Mouse (Mus musculus) MEL (cell line): ENCODE results near the gene Tmem50a. TPM values are rescaled to one million over a fixed set of nuclear protein-coding genes. Genes with fewer than 3 reads are reported as not detected.
A peak's percentile ranks its signal among the peaks of the same experiment; 100 is the strongest.

Source experiments
- DNase-seq: peaks from one replicate; pipeline ENCODE4 v3.0.0; 2011; ENCODE audit warnings: low read depth, low spot score
- H3K27ac ChIP-seq: 2 replicates; pipeline ENCODE4 v1.5.1; 2012; ENCODE audit warnings: low read depth, mild to moderate bottlenecking, control low read depth, low read length, moderate library complexity; ENCODE audit not compliant: control insufficient read depth
- H3K27me3 ChIP-seq, 2 experiments: fragments of 150-350 bp in 1 of 2; sonication (generic) in 1 of 2; 2 replicates each; pipeline ENCODE4 v1.6.1; 2012; ENCODE audit warnings: low read length in 2 of 2, mild to moderate bottlenecking in 2 of 2, improper control_type of control experiment in 1 of 2, moderate library complexity in 1 of 2; ENCODE audit not compliant: insufficient read depth in 2 of 2, control insufficient read depth in 1 of 2
- H3K36me3 ChIP-seq, 2 experiments: 2 replicates each; pipeline ENCODE4 v1.6.1; 2012 to 2014; ENCODE audit warnings: low read length in 2 of 2, improper control_type of control experiment in 1 of 2, inconsistent platforms in 1 of 2, mild to moderate bottlenecking in 1 of 2; ENCODE audit not compliant: insufficient read depth in 2 of 2, control insufficient read depth in 1 of 2
- H3K4me1 ChIP-seq, 2 experiments: fragments of 150-350 bp in 1 of 2; sonication (generic) in 1 of 2; 2 replicates each; pipeline ENCODE4 v1.6.1; 2012; ENCODE audit warnings: low read length in 2 of 2, improper control_type of control experiment in 1 of 2, mild to moderate bottlenecking in 1 of 2; ENCODE audit not compliant: insufficient read depth in 2 of 2, control insufficient read depth in 1 of 2
- H3K4me3 ChIP-seq, 2 experiments: fragments of 150-350 bp in 1 of 2; sonication (generic) in 1 of 2; 2 replicates each; pipeline ENCODE4 v1.5.1; 2012; ENCODE audit warnings: low read depth in 2 of 2, low read length in 2 of 2, mild to moderate bottlenecking in 2 of 2, moderate library complexity in 2 of 2, control low read depth in 1 of 2, improper control_type of control experiment in 1 of 2; ENCODE audit not compliant: control insufficient read depth in 1 of 2, insufficient read depth in 1 of 2
- H3K79me2 ChIP-seq: 2 replicates; pipeline ENCODE4 v1.6.1; 2012; ENCODE audit warnings: mild to moderate bottlenecking, low read length, moderate library complexity; ENCODE audit not compliant: control insufficient read depth, poor library complexity, insufficient read depth
- H3K9ac ChIP-seq: 2 replicates; pipeline ENCODE4 v1.6.1; 2012; ENCODE audit warnings: low read depth, mild to moderate bottlenecking, control low read depth, low read length, moderate library complexity; ENCODE audit not compliant: control insufficient read depth, poor library complexity, severe bottlenecking
- H3K9me3 ChIP-seq: fragments of 150-350 bp; sonication (generic); replicated peaks from 2 replicates; pipeline ENCODE4 v1.6.1; 2012; ENCODE audit warnings: mild to moderate bottlenecking, low read length, improper control_type of control experiment, moderate library complexity; ENCODE audit not compliant: insufficient read depth
- CHD1 ChIP-seq: IDR thresholded peaks from 2 replicates; pipeline ENCODE4 v1.6.1; 2012; ENCODE audit warnings: low read depth, mild to moderate bottlenecking, inconsistent platforms, low read length, improper control_type of control experiment
- CTCF ChIP-seq, 3 experiments: IDR thresholded peaks in 2 of 3; conservative IDR thresholded peaks in 1 of 3; 2 replicates each; pipeline ENCODE4 v1.5.1; 2011 to 2012; ENCODE audit warnings: low read length in 3 of 3, low read depth in 2 of 3, mild to moderate bottlenecking in 2 of 3, improper control_type of control experiment in 1 of 3, inconsistent platforms in 1 of 3, mixed read lengths in 1 of 3, moderate library complexity in 1 of 3; ENCODE audit not compliant: control insufficient read depth in 1 of 3, insufficient read depth in 1 of 3, poor library complexity in 1 of 3, severe bottlenecking in 1 of 3
- E2F4 ChIP-seq: IDR thresholded peaks from 2 replicates; pipeline ENCODE4 v1.6.1; 2011; ENCODE audit warnings: low read depth, low read length, improper control_type of control experiment, borderline replicate concordance
- ELF1 ChIP-seq: IDR thresholded peaks from 2 replicates; pipeline ENCODE4 v1.6.1; 2014; ENCODE audit warnings: low read depth, mild to moderate bottlenecking, inconsistent platforms, low read length, improper control_type of control experiment, moderate library complexity
- ETS1 ChIP-seq: IDR thresholded peaks from 2 replicates; pipeline ENCODE4 v1.6.1; 2012; ENCODE audit warnings: low read depth, mild to moderate bottlenecking, inconsistent platforms, low read length, improper control_type of control experiment, moderate library complexity
- GABPA ChIP-seq: IDR thresholded peaks from 2 replicates; pipeline ENCODE4 v1.6.1; 2012; ENCODE audit warnings: low read depth, mild to moderate bottlenecking, inconsistent platforms, low read length, improper control_type of control experiment, moderate library complexity
- GATA1 ChIP-seq: IDR thresholded peaks from 2 replicates; pipeline ENCODE4 v1.6.1; 2011; ENCODE audit warnings: low read depth, low read length, improper control_type of control experiment
- HCFC1 ChIP-seq: IDR thresholded peaks from 2 replicates; pipeline ENCODE4 v1.6.1; 2012; ENCODE audit warnings: low read depth, mild to moderate bottlenecking, inconsistent platforms, low read length, improper control_type of control experiment, moderate library complexity
- JUND ChIP-seq: IDR thresholded peaks from 2 replicates; pipeline ENCODE4 v1.6.1; 2011; ENCODE audit warnings: low read depth, mild to moderate bottlenecking, improper control_type of control experiment, low read length
- KAT2A ChIP-seq: conservative IDR thresholded peaks from 2 replicates; pipeline ENCODE4 v1.6.1; 2012; ENCODE audit warnings: low read depth, low read length, improper control_type of control experiment, inconsistent platforms
- MAFK ChIP-seq: IDR thresholded peaks from 2 replicates; pipeline ENCODE4 v1.6.1; 2011; ENCODE audit warnings: low read depth, mild to moderate bottlenecking, low read length, improper control_type of control experiment, borderline replicate concordance
- MAX ChIP-seq: IDR thresholded peaks from 2 replicates; pipeline ENCODE4 v1.6.1; 2011; ENCODE audit warnings: low read length, improper control_type of control experiment
- MXI1 ChIP-seq: IDR thresholded peaks from 2 replicates; pipeline ENCODE4 v1.6.1; 2011; ENCODE audit warnings: mild to moderate bottlenecking, low read depth, low read length, improper control_type of control experiment
- MYB ChIP-seq: IDR thresholded peaks from 2 replicates; pipeline ENCODE4 v1.6.1; 2011; ENCODE audit warnings: mild to moderate bottlenecking, low read depth, low read length, improper control_type of control experiment
- MYC ChIP-seq: IDR thresholded peaks from 2 replicates; pipeline ENCODE4 v1.6.1; 2011; ENCODE audit warnings: low read depth, mild to moderate bottlenecking, low read length, improper control_type of control experiment, moderate library complexity
- NELFE ChIP-seq: IDR thresholded peaks from 2 replicates; pipeline ENCODE4 v1.6.1; 2011; ENCODE audit warnings: low read depth, low read length, improper control_type of control experiment
- NRF1 ChIP-seq: IDR thresholded peaks from 2 replicates; pipeline ENCODE4 v1.6.1; 2014; ENCODE audit warnings: low read depth, mild to moderate bottlenecking, inconsistent platforms, low read length, improper control_type of control experiment, moderate library complexity; ENCODE audit not compliant: poor library complexity, insufficient read depth, severe bottlenecking
- POLR2A ChIP-seq, 2 experiments: IDR thresholded peaks; 2 replicates each; pipeline ENCODE4 v1.6.1; 2011 to 2012; ENCODE audit warnings: low read length in 2 of 2, mild to moderate bottlenecking in 2 of 2, control low read depth in 1 of 2, improper control_type of control experiment in 1 of 2, low read depth in 1 of 2, moderate library complexity in 1 of 2; ENCODE audit not compliant: control insufficient read depth in 1 of 2, insufficient read depth in 1 of 2, poor library complexity in 1 of 2
- POLR2AphosphoS2 ChIP-seq: IDR thresholded peaks from 2 replicates; pipeline ENCODE4 v1.6.1; 2011; ENCODE audit warnings: low read length, improper control_type of control experiment
- POLR2AphosphoS5 ChIP-seq: IDR thresholded peaks from 2 replicates; pipeline ENCODE4 v1.6.1; 2012; ENCODE audit warnings: low read depth, borderline replicate concordance, mild to moderate bottlenecking, inconsistent platforms, low read length, moderate library complexity, mixed read lengths
- RAD21 ChIP-seq: IDR thresholded peaks from 2 replicates; pipeline ENCODE4 v1.6.1; 2011; ENCODE audit warnings: mild to moderate bottlenecking, low read depth, low read length, improper control_type of control experiment
- RCOR1 ChIP-seq: IDR thresholded peaks from 2 replicates; pipeline ENCODE4 v1.6.1; 2012; ENCODE audit warnings: low read depth, mild to moderate bottlenecking, inconsistent platforms, low read length, improper control_type of control experiment
- SIN3A ChIP-seq: IDR thresholded peaks from 2 replicates; pipeline ENCODE4 v1.6.1; 2012; ENCODE audit warnings: low read length, improper control_type of control experiment, inconsistent platforms
- SMC3 ChIP-seq: IDR thresholded peaks from 2 replicates; pipeline ENCODE4 v1.6.1; 2011; ENCODE audit warnings: low read depth, low read length, improper control_type of control experiment
- TBP ChIP-seq: IDR thresholded peaks from 2 replicates; pipeline ENCODE4 v1.8.0; 2011; ENCODE audit warnings: low read depth, low read length, improper control_type of control experiment
- TCF12 ChIP-seq: IDR thresholded peaks from 2 replicates; pipeline ENCODE4 v1.6.1; 2014; ENCODE audit warnings: low read depth, mild to moderate bottlenecking, inconsistent platforms, low read length, improper control_type of control experiment, moderate library complexity
- UBTF ChIP-seq: IDR thresholded peaks from 2 replicates; pipeline ENCODE4 v1.6.1; 2012; ENCODE audit warnings: low read depth, mild to moderate bottlenecking, inconsistent platforms, low read length, improper control_type of control experiment, moderate library complexity, borderline replicate concordance; ENCODE audit not compliant: insufficient read depth
- USF1 ChIP-seq: IDR thresholded peaks from 2 replicates; pipeline ENCODE4 v1.6.1; 2014; ENCODE audit warnings: low read depth, mild to moderate bottlenecking, inconsistent platforms, low read length, improper control_type of control experiment, moderate library complexity
- USF2 ChIP-seq, 2 experiments: IDR thresholded peaks; 2 replicates each; pipeline ENCODE4 v1.6.1; 2011 to 2012; ENCODE audit warnings: improper control_type of control experiment in 2 of 2, low read length in 2 of 2, borderline replicate concordance in 1 of 2, inconsistent platforms in 1 of 2, low read depth in 1 of 2, mild to moderate bottlenecking in 1 of 2; ENCODE audit not compliant: insufficient read depth in 1 of 2
- ZKSCAN1 ChIP-seq: IDR thresholded peaks from 2 replicates; pipeline ENCODE4 v1.6.1; 2012; ENCODE audit warnings: low read depth, mild to moderate bottlenecking, inconsistent platforms, low read length, improper control_type of control experiment, moderate library complexity
- ZMIZ1 ChIP-seq: IDR thresholded peaks from 2 replicates; pipeline ENCODE4 v1.6.1; 2012; ENCODE audit warnings: low read depth, mild to moderate bottlenecking, inconsistent platforms, low read length, improper control_type of control experiment, moderate library complexity
- ZNF384 ChIP-seq: IDR thresholded peaks from 2 replicates; pipeline ENCODE4 v1.6.1; 2012; ENCODE audit warnings: low read depth, mild to moderate bottlenecking, inconsistent platforms, low read length, improper control_type of control experiment
- polyA plus RNA-seq, 2 experiments: library from polyadenylated mRNA; stranded (reverse) in 1 of 2; unstranded in 1 of 2; fragments of >175 nt in 1 of 2; fragments of >200 nt in 1 of 2; gene quantifications; 2 replicates each; pipeline versions ENCODE4 v1.2.1 to v1.2.4; 2012; ENCODE audit warnings: low replicate concordance in 2 of 2, low read depth in 1 of 2; ENCODE audit not compliant: insufficient read length in 2 of 2, insufficient read depth in 1 of 2, missing spikeins in 1 of 2
- total RNA-seq: library from RNA; depleted of rRNA; stranded (reverse); fragments of 300-350 nt; gene quantifications from 2 replicates; pipeline ENCODE4 v1.2.3, GENCODE M21; 2012

The Tmem50a gene
- total and polyA plus RNA-seq, 3 experiments = 58.5 to 115 TPM; not detected in 1

- Histone ChIP-seq H3K27me3 (no peaks in the 10 kb centered on the region), H3K9ac (peak overlapping the region; percentile 85; the same call in 1 of the 2 replicates), H3K9me3 (no peaks in the 10 kb centered on the region), H3K4me1 (peaks cover 21 to 34% of the 10 kb centered on the region in 2 experiments), H3K27ac (no peak overlapping the region), H3K79me2 (peaks cover 11% of the 10 kb centered on the region), H3K4me3 (peak overlapping the region in 1 of 2 experiments; percentile 94; a peak in 2 of 4 replicates), H3K36me3 (peaks cover 12 to 22% of the 10 kb centered on the region in 2 experiments)
- DNase-seq = peak; percentile 88
- TF ChIP-seq CHD1 = no peak
- no peak for TF ChIP-seq NRF1
- TF ChIP-seq POLR2AphosphoS2 = no peak
- TF ChIP-seq GATA1 = no peak
- no peak for TF ChIP-seq TCF12
- TF ChIP-seq ZKSCAN1 = no peak
- TF ChIP-seq POLR2AphosphoS5 = no peak
- TF ChIP-seq SIN3A = peak; percentile 15; the same call in 1 of the 2 replicates
- TF ChIP-seq JUND = no peak
- no peak for TF ChIP-seq HCFC1
- TF ChIP-seq RAD21 = peak; percentile 37
- no peak for TF ChIP-seq KAT2A
- peak; percentile 95 for TF ChIP-seq MYC
- TF ChIP-seq ZNF384 = no peak
- no peak for TF ChIP-seq E2F4
- TF ChIP-seq ZMIZ1 = no peak
- no peak for TF ChIP-seq NELFE
- TF ChIP-seq CTCF (IDR thresholded peaks at IDR 0.05 in 2 of 3, conservative IDR thresholded peaks at IDR 0.05 in 1 of 3; ENCODE audit: control insufficient read depth in 1 of 3, insufficient read depth in 1 of 3, low read depth in 2 of 3, low read length in 3 of 3, poor library complexity in 1 of 3, severe bottlenecking in 1 of 3) = peak; percentile 76 to 90 (median 85)
- TF ChIP-seq POLR2A (IDR thresholded peaks at IDR 0.05; ENCODE audit: control insufficient read depth in 1 of 2, insufficient read depth in 1 of 2, low read depth in 1 of 2, low read length in 2 of 2, poor library complexity in 1 of 2) = no peak
- no peak for TF ChIP-seq TBP
- peak; percentile 37; the same call in 1 of the 2 replicates for TF ChIP-seq SMC3
- TF ChIP-seq USF2 (IDR thresholded peaks at IDR 0.05; ENCODE audit: borderline replicate concordance in 1 of 2, insufficient read depth in 1 of 2, low read depth in 1 of 2, low read length in 2 of 2) = no peak
- TF ChIP-seq ETS1 = no peak
- TF ChIP-seq UBTF = no peak
- TF ChIP-seq MYB = no peak
- peak; percentile 83 for TF ChIP-seq MXI1
- TF ChIP-seq ELF1 = no peak
- no peak; the same call in 1 of the 2 replicates for TF ChIP-seq USF1
- 0 out of 2 replicates have a peak, but pooled peaks have one; percentile 55 for TF ChIP-seq MAX
- no peak for TF ChIP-seq GABPA
- no peak for TF ChIP-seq MAFK
- no peak for TF ChIP-seq RCOR1
Observed at GRCm38 (mm10) chr4:134913413-134913812, 1.4 kb downstream of the Tmem50a start.
